Comparison of ENCODE assay signal across 8 mouse cellular contexts in the genomic region with DNA sequence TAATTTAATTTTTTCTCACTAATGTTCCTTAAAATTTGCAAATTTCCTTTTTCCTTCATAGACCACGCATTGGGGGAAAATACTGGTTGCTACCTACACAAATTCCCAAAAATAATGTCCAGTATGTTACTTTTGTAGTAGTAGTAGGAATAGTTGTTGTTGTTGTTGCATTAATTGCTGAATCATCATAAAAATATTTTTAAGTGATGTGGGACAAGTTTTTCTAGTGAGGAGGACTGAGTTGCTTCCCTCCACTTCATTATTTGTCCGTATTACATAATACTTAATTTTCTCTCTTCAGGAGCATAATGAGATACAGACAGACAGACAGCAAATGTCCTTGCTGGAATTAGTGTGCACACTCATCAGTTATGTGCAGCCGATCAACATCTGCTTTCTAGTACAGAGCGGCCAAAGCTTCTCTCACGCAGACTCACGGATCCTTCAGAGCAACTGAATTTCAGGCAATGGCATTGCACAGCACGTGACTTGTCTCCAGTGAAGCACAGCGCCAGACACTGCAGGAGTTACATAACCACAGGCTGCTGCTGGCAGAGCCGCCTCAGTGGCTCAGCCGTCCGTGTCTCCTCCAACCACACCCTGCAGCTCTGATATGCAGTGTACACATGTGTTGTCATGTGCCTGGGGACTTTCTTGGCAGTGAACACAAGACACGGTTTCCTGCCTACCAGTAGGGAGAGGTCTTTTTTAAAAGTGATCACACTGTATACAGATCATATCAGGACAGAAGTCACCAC.
DNase-seq lines count a peak whose midpoint lies in the region; ATAC-seq and TF ChIP-seq lines count a peak whose summit lies in the region.

No protein-coding gene starts in this region.

- H3K27ac ChIP-seq in hindbrain, embryonic 11.5 days (ENCODE audit: low read depth, low read length): no peak overlapping the region
- H3K27ac ChIP-seq in hindbrain, embryonic 10.5 days: no peak overlapping the region
- H3K27ac ChIP-seq in heart, embryonic 14.5 days (replicated peaks in 1 of 2; ENCODE audit: control insufficient read depth in 1 of 2, insufficient read depth in 1 of 2, low read depth in 2 of 2, low read length in 2 of 2): peak overlapping the region in 1 of 2 experiments; percentile 25; a peak in 2 of 4 replicates
- no peak overlapping the region for H3K27ac ChIP-seq in liver, embryonic 14.5 days
- no peak overlapping the region for H3K27ac ChIP-seq in stomach, postnatal 0 days (replicated peaks)

- no peak for TF ChIP-seq CTCF in liver, embryonic 14.5 days (IDR thresholded peaks at IDR 0.05; ENCODE audit: low read depth)
- TF ChIP-seq CTCF in stomach, postnatal 0 days (IDR thresholded peaks at IDR 0.05; ENCODE audit: low read depth): peak; percentile 7; the same call in 1 of the 2 replicates

- 64% methylated on average over 12 of the region's 12 CpGs for WGBS in hindbrain, embryonic 11.5 days
- 66% methylated on average over 12 of the region's 12 CpGs for WGBS in hindbrain, embryonic 10.5 days
- WGBS in heart, embryonic 14.5 days: 57% methylated on average over 12 of the region's 12 CpGs
- WGBS in liver, embryonic 14.5 days (ENCODE audit: insufficient replicate concordance): 30% methylated on average over 12 of the region's 12 CpGs
- 27% methylated on average over 12 of the region's 12 CpGs for WGBS in stomach, postnatal 0 days

- no peaks in the 10 kb centered on the region for H3K4me1 ChIP-seq in hindbrain, embryonic 11.5 days (replicated peaks; ENCODE audit: control insufficient read depth, insufficient read depth, low read length)
- H3K4me1 ChIP-seq in hindbrain, embryonic 10.5 days (replicated peaks): peaks cover 5% of the 10 kb centered on the region; the same call in 1 of the 2 replicates
- peaks cover 9 to 30% of the 10 kb centered on the region in 2 experiments for H3K4me1 ChIP-seq in heart, embryonic 14.5 days (ENCODE audit: control insufficient read depth in 2 of 2, insufficient read depth in 2 of 2, low read length in 2 of 2)
- 0 out of 4 replicates have a peak, but pooled peaks cover 0 to 2% of the 10 kb centered on the region in 2 experiments for H3K4me1 ChIP-seq in liver, embryonic 14.5 days (replicated peaks; ENCODE audit: control insufficient read depth in 2 of 2, insufficient read depth in 2 of 2, low read length in 1 of 2)
- no peaks in the 10 kb centered on the region for H3K4me1 ChIP-seq in stomach, postnatal 0 days (replicated peaks; ENCODE audit: control insufficient read depth, insufficient read depth)

- no peaks in the 10 kb centered on the region for H3K36me3 ChIP-seq in hindbrain, embryonic 11.5 days (ENCODE audit: control insufficient read depth, insufficient read depth, low read length)
- H3K36me3 ChIP-seq in hindbrain, embryonic 10.5 days: no peaks in the 10 kb centered on the region
- no peaks in the 10 kb centered on the region for H3K36me3 ChIP-seq in heart, embryonic 14.5 days (ENCODE audit: control insufficient read depth, insufficient read depth, low read length)
- no peaks in the 10 kb centered on the region for H3K36me3 ChIP-seq in liver, embryonic 14.5 days (replicated peaks; ENCODE audit: control insufficient read depth, insufficient read depth, low read depth)
- no peaks in the 10 kb centered on the region for H3K36me3 ChIP-seq in stomach, postnatal 0 days (ENCODE audit: control insufficient read depth, insufficient read depth, low read length)

- no peak for DNase-seq in hindbrain, embryonic 11.5 days (ENCODE audit: low spot score)
- DNase-seq in hindbrain, embryonic 10.5 days (ENCODE audit: low spot score): no peak
- DNase-seq in kidney, postnatal 14 days: peak; percentile 90
- DNase-seq in liver, embryonic 14.5 days (ENCODE audit: low read depth in 3 of 3, low spot score in 3 of 3): peak; percentile 30 to 54 (median 41)
- peak; percentile 82 to 92 for DNase-seq in natural killer cell, adult 2 months (ENCODE audit: low spot score in 2 of 2)
- DNase-seq in stomach, postnatal 0 days (ENCODE audit: low spot score): peak; percentile 41

- H3K4me2 ChIP-seq in hindbrain, embryonic 11.5 days (replicated peaks; ENCODE audit: low read depth, low read length): no peak overlapping the region
- no peak overlapping the region for H3K4me2 ChIP-seq in heart, embryonic 14.5 days (ENCODE audit: low read length)
- H3K4me2 ChIP-seq in liver, embryonic 14.5 days (ENCODE audit: low read depth): no peak overlapping the region
- no peak overlapping the region for H3K4me2 ChIP-seq in stomach, postnatal 0 days (replicated peaks; ENCODE audit: low read depth)

- TF ChIP-seq EP300 in liver, embryonic 14.5 days (IDR thresholded peaks at IDR 0.05; ENCODE audit: low read depth): no peak
- TF ChIP-seq EP300 in stomach, postnatal 0 days (optimal IDR thresholded peaks at IDR 0.05): no peak

- peak; percentile 70 for ATAC-seq in hindbrain, embryonic 11.5 days (ENCODE audit: low FRiP score)
- ATAC-seq in common myeloid progenitor, adult 5-6 weeks (replicated peaks; ENCODE audit: low read depth, poor library complexity, severe bottlenecking): peak; percentile 99
- peak; percentile 73 for ATAC-seq in heart, embryonic 14.5 days (ENCODE audit: insufficient number of reproducible peaks, insufficient read depth, low FRiP score, low read depth)
- peak; percentile 90 for ATAC-seq in liver, embryonic 14.5 days (ENCODE audit: insufficient read depth)
- ATAC-seq in stomach, postnatal 0 days (ENCODE audit: low FRiP score, low TSS enrichment): peak; percentile 93

- H3K9me3 ChIP-seq in hindbrain, embryonic 11.5 days (ENCODE audit: control insufficient read depth, low read length): no peaks in the 10 kb centered on the region
- H3K9me3 ChIP-seq in hindbrain, embryonic 10.5 days: no peaks in the 10 kb centered on the region
- H3K9me3 ChIP-seq in heart, embryonic 14.5 days (ENCODE audit: control insufficient read depth, low read length): no peaks in the 10 kb centered on the region
- H3K9me3 ChIP-seq in liver, embryonic 14.5 days (ENCODE audit: control insufficient read depth, low read length): no peaks in the 10 kb centered on the region
- no peaks in the 10 kb centered on the region for H3K9me3 ChIP-seq in stomach, postnatal 0 days (ENCODE audit: control insufficient read depth, low read length)

- H3K27me3 ChIP-seq in hindbrain, embryonic 11.5 days (ENCODE audit: control insufficient read depth, insufficient read depth, low read length): no peaks in the 10 kb centered on the region
- H3K27me3 ChIP-seq in hindbrain, embryonic 10.5 days (ENCODE audit: insufficient read depth, poor library complexity, severe bottlenecking): no peaks in the 10 kb centered on the region
- H3K27me3 ChIP-seq in heart, embryonic 14.5 days (ENCODE audit: control insufficient read depth, insufficient read depth, low read length): no peaks in the 10 kb centered on the region
- H3K27me3 ChIP-seq in liver, embryonic 14.5 days (ENCODE audit: control insufficient read depth, insufficient read depth, low read length): no peaks in the 10 kb centered on the region
- H3K27me3 ChIP-seq in stomach, postnatal 0 days (ENCODE audit: control insufficient read depth, insufficient read depth, low read length): no peaks in the 10 kb centered on the region

- H3K9ac ChIP-seq in hindbrain, embryonic 11.5 days (ENCODE audit: low read depth, low read length): no peak overlapping the region
- H3K9ac ChIP-seq in heart, embryonic 14.5 days (ENCODE audit: low read length): no peak overlapping the region
- H3K9ac ChIP-seq in liver, embryonic 14.5 days (replicated peaks): no peak overlapping the region
- H3K9ac ChIP-seq in stomach, postnatal 0 days (ENCODE audit: low read length): no peak overlapping the region

- no peak overlapping the region for H3K4me3 ChIP-seq in hindbrain, embryonic 11.5 days (ENCODE audit: low read depth, low read length)
- no peak overlapping the region for H3K4me3 ChIP-seq in hindbrain, embryonic 10.5 days
- no peak overlapping the region for H3K4me3 ChIP-seq in heart, embryonic 14.5 days (ENCODE audit: control insufficient read depth in 1 of 2, insufficient read depth in 1 of 2, low read depth in 1 of 2, low read length in 2 of 2)
- no peak overlapping the region for H3K4me3 ChIP-seq in liver, embryonic 14.5 days (ENCODE audit: insufficient read depth in 1 of 2, low read depth in 2 of 2, low read length in 2 of 2)
- H3K4me3 ChIP-seq in stomach, postnatal 0 days (ENCODE audit: low read depth, low read length): no peak overlapping the region

Comparison
In these comparisons a context has a peak if more than half of its experiments do, and no peak if none do; other contexts are left out.
1. DNase-seq: peak in kidney, postnatal 14 days (single experiment), liver, embryonic 14.5 days (3 of 3), natural killer cell, adult 2 months (2 of 2) and stomach, postnatal 0 days (single experiment); none in hindbrain, embryonic 11.5 days (single experiment) and hindbrain, embryonic 10.5 days (single experiment).
2. Peak in every context shown above with its lines, with median percentiles within 50 percentile points of each other: ATAC-seq.